Mouse (Mus musculus) bone marrow, adult 2 months (tissue): ENCODE measurements around the gene 0610037L13Rik.

Source experiments
- CTCF ChIP-seq: fragments of 200-500 bp; IDR thresholded peaks from 2 replicates; pipeline ENCODE4 v1.5.1; 2011; ENCODE audit warnings: low read length, control low read depth; ENCODE audit not compliant: control insufficient read depth, insufficient read depth
- POLR2A ChIP-seq: fragments of 200-500 bp; IDR thresholded peaks from 2 replicates; pipeline ENCODE4 v1.6.1; 2011; ENCODE audit warnings: low read depth, mild to moderate bottlenecking, control low read depth, low read length, borderline replicate concordance; ENCODE audit not compliant: control insufficient read depth

DNA sequence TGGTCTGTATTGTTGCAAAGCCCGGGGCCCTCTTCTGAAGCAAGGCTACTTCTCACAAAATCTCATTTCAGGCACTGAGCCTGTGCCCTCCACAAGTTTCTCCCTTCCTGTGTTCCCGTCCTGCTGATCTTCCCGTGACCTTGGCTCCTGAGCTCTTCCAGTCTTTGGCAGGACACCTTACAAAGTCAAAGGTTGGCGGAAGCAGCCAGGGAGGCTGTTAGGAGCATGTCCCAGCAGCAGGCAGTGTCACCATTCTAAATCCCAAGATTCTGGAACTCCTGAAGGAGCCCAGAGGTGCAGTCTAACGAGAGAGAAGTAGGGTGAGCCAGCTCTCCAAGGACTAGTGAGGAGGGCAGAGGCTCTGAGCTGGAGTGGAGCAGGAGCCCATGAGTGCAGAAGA, 41.1 kb upstream of the 0610037L13Rik start:
- no peak for TF ChIP-seq CTCF
- no peak for TF ChIP-seq POLR2A
